Mouse (Mus musculus) ES-E14 (cell line): ENCODE data around the gene Selenbp1. TPM values are rescaled to one million over a fixed set of nuclear protein-coding genes. Genes with fewer than 3 reads are reported as not detected.

Source experiments
- DNase-seq: peaks from one replicate; pipeline ENCODE4 v3.0.0-alpha.2; 2013; ENCODE audit warnings: low read depth, low spot score
- H3K27ac ChIP-seq: 2 replicates; pipeline ENCODE4 v1.5.1; 2012; ENCODE audit warnings: low read depth, mild to moderate bottlenecking, low read length, moderate library complexity, mixed read lengths; ENCODE audit not compliant: poor library complexity, insufficient read depth, severe bottlenecking
- H3K36me3 ChIP-seq: 2 replicates; pipeline ENCODE4 v1.6.1; 2012; ENCODE audit warnings: mild to moderate bottlenecking, low read length, moderate library complexity, mixed read lengths; ENCODE audit not compliant: control insufficient read depth, poor library complexity, insufficient read depth, severe bottlenecking
- H3K4me1 ChIP-seq, 2 experiments: fragments of 150-350 bp in 1 of 2; sonication (generic) in 1 of 2; 2 replicates each; pipeline ENCODE4 v1.6.1; 2012; ENCODE audit warnings: low read length in 2 of 2, mild to moderate bottlenecking in 1 of 2, mixed read lengths in 1 of 2; ENCODE audit not compliant: control insufficient read depth in 2 of 2, insufficient read depth in 2 of 2, poor library complexity in 1 of 2
- H3K4me3 ChIP-seq, 2 experiments: fragments of 150-350 bp in 1 of 2; sonication (generic) in 1 of 2; 2 replicates each; pipeline ENCODE4 v1.5.1; 2012; ENCODE audit warnings: low read length in 2 of 2, low read depth in 1 of 2, mild to moderate bottlenecking in 1 of 2, mixed read lengths in 1 of 2; ENCODE audit not compliant: insufficient read depth in 1 of 2, poor library complexity in 1 of 2, severe bottlenecking in 1 of 2
- H3K9ac ChIP-seq: 2 replicates; pipeline ENCODE4 v1.6.1; 2012; ENCODE audit warnings: low read depth, mild to moderate bottlenecking, low read length, mixed read lengths; ENCODE audit not compliant: poor library complexity, insufficient read depth, severe bottlenecking
- H3K9me3 ChIP-seq: fragments of 150-350 bp; sonication (generic); 2 replicates; pipeline ENCODE4 v1.6.1; 2012; ENCODE audit warnings: low read depth, mild to moderate bottlenecking, low read length; ENCODE audit not compliant: control insufficient read depth, insufficient read depth
- CHD2 ChIP-seq: IDR thresholded peaks from 2 replicates; pipeline ENCODE4 v1.6.1; 2014; ENCODE audit warnings: mild to moderate bottlenecking, low read depth, low read length, inconsistent platforms
- HCFC1 ChIP-seq: IDR thresholded peaks from 2 replicates; pipeline ENCODE4 v1.6.1; 2012; ENCODE audit warnings: low read length, inconsistent platforms, borderline replicate concordance; ENCODE audit not compliant: insufficient read depth
- MAFK ChIP-seq: IDR thresholded peaks from 2 replicates; pipeline ENCODE4 v1.6.1; 2014; ENCODE audit warnings: mild to moderate bottlenecking, low read depth, low read length, inconsistent platforms; ENCODE audit not compliant: insufficient read depth
- ZC3H11A ChIP-seq: IDR thresholded peaks from 2 replicates; pipeline ENCODE4 v1.6.1; 2012; ENCODE audit warnings: low read depth, mild to moderate bottlenecking, inconsistent platforms, low read length, borderline replicate concordance
- ZNF384 ChIP-seq: IDR thresholded peaks from 2 replicates; pipeline ENCODE4 v1.6.1; 2012; ENCODE audit warnings: low read depth, low read length, inconsistent platforms
- in situ Hi-C, 2 experiments: fragments of 600-800 bp; cut with MboI; formaldehyde crosslinking; loops; one replicate each; pipeline ENCODE4 v1.15.1; 2025; ENCODE audit warnings: low sequenced_read_pairs in 2 of 2, inconsistent platforms in 1 of 2; ENCODE audit not compliant: unreplicated experiment in 2 of 2
- total RNA-seq: library from RNA; depleted of rRNA; stranded (reverse); fragments of 300-350 nt; gene quantifications from 2 replicates; pipeline ENCODE4 v1.2.3, GENCODE M21; 2012

Gene Selenbp1
- total RNA-seq, 1 experiment: 1.5 TPM

GRCm38 (mm10) chr3:94964989-94965388 is 32.1 kb downstream of the Selenbp1 start:
- Histone ChIP-seq H3K27ac (no peak overlapping the region), H3K9ac (no peak overlapping the region), H3K4me3 (no peak overlapping the region), H3K9me3 (no peaks in the 10 kb centered on the region), H3K4me1 (peaks cover 6 to 10% of the 10 kb centered on the region in 2 experiments), H3K36me3 (no peaks in the 10 kb centered on the region)
- DNase-seq: no peak
- TF ChIP-seq HCFC1 (no peak), ZC3H11A (no peak), MAFK (no peak), CHD2 (no peak), ZNF384 (no peak)
- in situ Hi-C loops: no loop called here

DNA sequence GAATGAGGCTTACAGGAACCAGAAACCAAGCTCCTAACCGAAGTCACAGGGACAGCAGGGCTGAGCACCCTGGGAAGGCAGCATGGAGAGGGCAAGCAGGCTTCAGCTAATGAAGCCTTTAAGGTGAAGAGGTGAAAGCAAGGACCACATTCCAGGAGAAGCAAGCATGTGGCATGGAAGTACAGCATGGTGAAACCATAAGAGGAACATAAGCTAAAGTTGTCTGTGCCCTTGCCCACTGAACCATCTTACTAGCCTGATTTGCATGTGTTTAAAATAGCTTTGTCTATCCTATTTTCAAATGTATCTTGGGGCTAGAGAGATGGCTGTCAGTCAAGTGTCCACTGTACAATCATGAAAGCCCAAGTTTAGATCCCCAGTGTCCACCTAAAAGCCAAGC is 33.0 kb downstream of the Selenbp1 start:
- Histone ChIP-seq H3K9ac (no peak overlapping the region), H3K9me3 (no peaks in the 10 kb centered on the region), H3K4me1 (peaks cover 4 to 6% of the 10 kb centered on the region in 2 experiments), H3K4me3 (no peak overlapping the region), H3K36me3 (no peaks in the 10 kb centered on the region), H3K27ac (no peak overlapping the region)
- in situ Hi-C loops: no loop called here
- DNase-seq: no peak
- no peak for TF ChIP-seq MAFK
- TF ChIP-seq CHD2: no peak
- TF ChIP-seq ZNF384: no peak
- no peak for TF ChIP-seq ZC3H11A
- no peak for TF ChIP-seq HCFC1

- Histone ChIP-seq H3K9ac (no peak overlapping the region), H3K9me3 (no peaks in the 10 kb centered on the region), H3K36me3 (no peaks in the 10 kb centered on the region), H3K4me1 (peaks cover 0 to 3% of the 10 kb centered on the region in 2 experiments; a peak in 1 of 4 replicates), H3K27ac (no peak overlapping the region), H3K4me3 (no peak overlapping the region)
- in situ Hi-C loops: no loop called here
- TF ChIP-seq HCFC1 (no peak), MAFK (no peak), ZNF384 (no peak), CHD2 (no peak), ZC3H11A (no peak)
- no peak for DNase-seq
Observed at GRCm38 (mm10) chr3:94972552-94972951, 39.7 kb downstream of the Selenbp1 start.

DNA sequence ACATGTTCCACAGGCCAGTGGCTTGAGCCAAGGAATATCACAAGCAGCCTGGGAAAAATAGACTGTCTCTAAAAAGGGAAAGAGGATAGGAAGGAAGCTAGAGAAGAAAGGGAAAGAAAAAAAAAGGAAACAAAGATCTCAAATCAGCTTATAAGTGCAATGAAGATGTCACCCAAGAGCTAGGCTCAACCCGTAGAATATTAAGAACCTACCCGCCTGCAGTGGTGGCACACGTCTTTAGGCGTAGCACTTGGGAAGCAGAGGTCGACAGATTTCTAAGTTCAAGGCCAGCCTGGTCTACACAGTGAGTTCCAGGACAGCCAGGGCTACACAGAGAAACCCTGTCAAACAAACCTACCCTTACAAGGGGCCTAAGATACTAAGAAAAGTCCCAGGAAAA is 40.8 kb downstream of the Selenbp1 start:
- Histone ChIP-seq H3K9ac (no peak overlapping the region), H3K9me3 (no peaks in the 10 kb centered on the region), H3K27ac (no peak overlapping the region), H3K4me1 (peaks cover 0 to 3% of the 10 kb centered on the region in 2 experiments; a peak in 1 of 4 replicates), H3K36me3 (no peaks in the 10 kb centered on the region), H3K4me3 (no peak overlapping the region; a peak in 1 of 4 replicates)
- no peak for DNase-seq
- in situ Hi-C loops: no loop called here
- TF ChIP-seq MAFK (no peak), CHD2 (no peak), ZC3H11A (no peak), HCFC1 (no peak), ZNF384 (no peak)

GRCm38 (mm10) chr3:94974026-94974527 is 41.2 kb downstream of the Selenbp1 start:
- Histone ChIP-seq H3K27ac (no peak overlapping the region), H3K9me3 (no peaks in the 10 kb centered on the region), H3K36me3 (no peaks in the 10 kb centered on the region), H3K4me3 (peak overlapping the region; percentile 63 to 97), H3K9ac (peak overlapping the region; percentile 68; the same call in 1 of the 2 replicates), H3K4me1 (peaks cover 0 to 3% of the 10 kb centered on the region in 2 experiments; a peak in 1 of 4 replicates)
- in situ Hi-C loops: no loop called here
- no peak for DNase-seq
- TF ChIP-seq CHD2 (no peak), ZC3H11A (no peak), ZNF384 (no peak), MAFK (no peak), HCFC1 (no peak)
